Mouse (Mus musculus) liver, embryonic 16.5 days (tissue): ENCODE measurements around the gene Cavin4. TPM values are rescaled to one million over a fixed set of nuclear protein-coding genes. Genes with fewer than 3 reads are reported as not detected.

Source experiments
- polyA plus RNA-seq: library from polyadenylated mRNA; unstranded; fragments of >200 nt; fragmentation: Nextera tagmentation; extraction: Ambion mirVana; gene quantifications from 2 replicates; pipeline ENCODE4 v1.2.1, GENCODE M21; 2015

The Cavin4 gene
- polyA plus RNA-seq, 1 experiment from 2014 or later = 1.0 TPM

Other genes starting within 250 kb of the Cavin4 start
- 12.7 and 12.8 TPM in 2 replicates for gene Tex10, start 190.1 kb upstream of the Cavin4 start, polyA plus RNA-seq
- 1.4 and 1.6 TPM in 2 replicates for gene Msantd3, start 123.6 kb upstream of the Cavin4 start, polyA plus RNA-seq
- 0.12 and 0.18 TPM in 2 replicates for gene Tmeff1, start 78.3 kb upstream of the Cavin4 start, polyA plus RNA-seq